Mouse (Mus musculus) stomach, embryonic 16.5 days (tissue): ENCODE results near the gene Jam3. TPM values are rescaled to one million over a fixed set of nuclear protein-coding genes. Genes with fewer than 3 reads are reported as not detected.

Source experiments
- ATAC-seq: fragments of 200-750 bp; cut with Nextera tagmentation; 2 replicates; pipeline ENCODE4 v1.8.0; 2017; ENCODE audit warnings: moderate number of reproducible peaks, moderate TSS enrichment; ENCODE audit not compliant: insufficient read depth, low FRiP score
- H3K27ac ChIP-seq: fragments of 300-500 bp; sonication (generic); 2 replicates; pipeline ENCODE4 v1.5.1; 2014; ENCODE audit warnings: low read length
- H3K27me3 ChIP-seq: fragments of 300-500 bp; sonication (generic); 2 replicates; pipeline ENCODE4 v1.6.1; 2014; ENCODE audit warnings: low read length, control low read depth, mixed read lengths; ENCODE audit not compliant: control insufficient read depth, insufficient read depth
- H3K36me3 ChIP-seq: fragments of 300-500 bp; sonication (generic); 2 replicates; pipeline ENCODE4 v1.6.1; 2014; ENCODE audit warnings: low read length; ENCODE audit not compliant: control insufficient read depth, insufficient read depth
- H3K4me1 ChIP-seq: fragments of 300-500 bp; sonication (generic); 2 replicates; pipeline ENCODE4 v1.6.1; 2014; ENCODE audit warnings: low read length, control low read depth, mixed read lengths; ENCODE audit not compliant: control insufficient read depth, insufficient read depth
- H3K4me2 ChIP-seq: fragments of 300-500 bp; sonication (generic); 2 replicates; pipeline ENCODE4 v1.6.1; 2014; ENCODE audit warnings: low read depth, low read length, mixed read lengths
- H3K4me3 ChIP-seq: fragments of 300-500 bp; sonication (generic); replicated peaks from 2 replicates; pipeline ENCODE4 v1.5.1; 2014; ENCODE audit warnings: mild to moderate bottlenecking, low read length
- H3K9ac ChIP-seq: fragments of 300-500 bp; sonication (generic); 2 replicates; pipeline ENCODE4 v1.6.1; 2014; ENCODE audit warnings: low read length
- H3K9me3 ChIP-seq: fragments of 300-500 bp; sonication (generic); replicated peaks from 2 replicates; pipeline ENCODE4 v1.6.1; 2016; ENCODE audit warnings: low read length, control low read depth; ENCODE audit not compliant: control insufficient read depth
- WGBS: fragments of 180-500 bp; shearing (Covaris S2); extraction: QIAGEN DNeasy Blood & Tissue Kit; methylation state at CpG from one replicate; pipeline ENCODE4 v1.1.7; 2014; 5-methylcytosine and 5-hydroxymethylcytosine counted together
- polyA plus RNA-seq: library from polyadenylated mRNA; unstranded; fragments of >200 nt; fragmentation: Nextera tagmentation; extraction: Ambion mirVana; gene quantifications from 2 replicates; pipeline ENCODE4 v1.2.1, GENCODE M21; 2015

Gene Jam3
- polyA plus RNA-seq, 1 experiment from 2014 or later = 59.6 TPM

- Histone ChIP-seq H3K36me3 (no peaks in the 10 kb centered on the region), H3K4me3 (no peak overlapping the region), H3K27me3 (no peaks in the 10 kb centered on the region), H3K4me1 (peaks cover 19% of the 10 kb centered on the region; the same call in 1 of the 2 replicates), H3K4me2 (no peak overlapping the region), H3K27ac (no peak overlapping the region), H3K9ac (no peak overlapping the region), H3K9me3 (no peaks in the 10 kb centered on the region)
- 71% methylated on average over 8 of the region's 8 CpGs for WGBS
- no peak for ATAC-seq
These were observed 35.2 kb upstream of the Jam3 start for GRCm38 (mm10) chr9:27190461-27190860.

- Histone ChIP-seq H3K27me3 (no peaks in the 10 kb centered on the region), H3K9ac (no peak overlapping the region), H3K4me1 (peaks cover 19% of the 10 kb centered on the region; the same call in 1 of the 2 replicates), H3K4me3 (no peak overlapping the region), H3K4me2 (no peak overlapping the region), H3K27ac (no peak overlapping the region), H3K36me3 (no peaks in the 10 kb centered on the region), H3K9me3 (no peaks in the 10 kb centered on the region)
- 39% methylated on average over 2 of the region's 2 CpGs for WGBS
- no peak for ATAC-seq
These were observed 34.1 kb upstream of the Jam3 start for GRCm38 (mm10) chr9:27189306-27189705.

- Histone ChIP-seq H3K9me3 (no peaks in the 10 kb centered on the region), H3K4me3 (no peak overlapping the region), H3K9ac (no peak overlapping the region), H3K4me1 (peaks cover 19% of the 10 kb centered on the region; the same call in 1 of the 2 replicates), H3K4me2 (no peak overlapping the region), H3K36me3 (no peaks in the 10 kb centered on the region), H3K27ac (no peak overlapping the region), H3K27me3 (no peaks in the 10 kb centered on the region)
- WGBS = 70% methylated on average over 7 of the region's 7 CpGs
- no peak for ATAC-seq
These were observed 33.5 kb upstream of the Jam3 start for GRCm38 (mm10) chr9:27188677-27189241.

- Histone ChIP-seq H3K4me1 (no peaks in the 10 kb centered on the region; the same call in 1 of the 2 replicates), H3K27ac (no peak overlapping the region), H3K9ac (no peak overlapping the region), H3K9me3 (no peaks in the 10 kb centered on the region), H3K4me2 (no peak overlapping the region), H3K27me3 (no peaks in the 10 kb centered on the region), H3K36me3 (no peaks in the 10 kb centered on the region), H3K4me3 (no peak overlapping the region)
- ATAC-seq = no peak
These were observed 30.6 kb upstream of the Jam3 start for GRCm38 (mm10) chr9:27185820-27186219.

- Histone ChIP-seq H3K36me3 (no peaks in the 10 kb centered on the region), H3K4me3 (no peak overlapping the region), H3K27ac (no peak overlapping the region), H3K4me1 (no peaks in the 10 kb centered on the region), H3K9me3 (no peaks in the 10 kb centered on the region), H3K27me3 (no peaks in the 10 kb centered on the region; the same call in 1 of the 2 replicates), H3K9ac (no peak overlapping the region), H3K4me2 (no peak overlapping the region)
- WGBS = 77% methylated on average over 5 of the region's 5 CpGs
- ATAC-seq = no peak
These were observed 26.9 kb upstream of the Jam3 start for GRCm38 (mm10) chr9:27182087-27182486.

GRCm38 (mm10) chr9:27180492-27180891 lies 25.3 kb upstream of the Jam3 start:
- no peaks in the 10 kb centered on the region for H3K9me3 ChIP-seq
- no peaks in the 10 kb centered on the region for H3K4me1 ChIP-seq
- H3K4me3 ChIP-seq = no peak overlapping the region
- no peak; the same call in 1 of the 2 replicates for ATAC-seq
- H3K4me2 ChIP-seq = no peak overlapping the region
- H3K27ac ChIP-seq = no peak overlapping the region
- no peak overlapping the region for H3K9ac ChIP-seq
- no peaks in the 10 kb centered on the region for H3K36me3 ChIP-seq
- no peaks in the 10 kb centered on the region; the same call in 1 of the 2 replicates for H3K27me3 ChIP-seq
- WGBS = 45% methylated on average over 3 of the region's 3 CpGs

GRCm38 (mm10) chr9:27178935-27179334 lies 23.7 kb upstream of the Jam3 start:
- no peaks in the 10 kb centered on the region; the same call in 1 of the 2 replicates for H3K27me3 ChIP-seq
- H3K27ac ChIP-seq = no peak overlapping the region
- H3K4me2 ChIP-seq = no peak overlapping the region
- H3K36me3 ChIP-seq = no peaks in the 10 kb centered on the region
- ATAC-seq = no peak
- H3K9me3 ChIP-seq = no peaks in the 10 kb centered on the region
- 59% methylated on average over 4 of the region's 4 CpGs for WGBS
- H3K4me3 ChIP-seq = no peak overlapping the region
- H3K9ac ChIP-seq = no peak overlapping the region
- no peaks in the 10 kb centered on the region for H3K4me1 ChIP-seq

- H3K4me2 ChIP-seq = no peak overlapping the region
- H3K27ac ChIP-seq = no peak overlapping the region
- H3K27me3 ChIP-seq = no peaks in the 10 kb centered on the region; the same call in 1 of the 2 replicates
- H3K4me1 ChIP-seq = no peaks in the 10 kb centered on the region
- 3% methylated on average over 2 of the region's 2 CpGs for WGBS
- peak; percentile 59; the same call in 1 of the 2 replicates for ATAC-seq
- H3K9ac ChIP-seq = no peak overlapping the region; the same call in 1 of the 2 replicates
- no peaks in the 10 kb centered on the region for H3K9me3 ChIP-seq
- no peak overlapping the region for H3K4me3 ChIP-seq
- no peaks in the 10 kb centered on the region for H3K36me3 ChIP-seq
These were observed 20.9 kb upstream of the Jam3 start for GRCm38 (mm10) chr9:27176154-27176553.

GRCm38 (mm10) chr9:27175682-27176081 lies 20.5 kb upstream of the Jam3 start:
- WGBS = 85% methylated on average over 6 of the region's 6 CpGs
- Histone ChIP-seq H3K27me3 (no peaks in the 10 kb centered on the region; the same call in 1 of the 2 replicates), H3K9me3 (no peaks in the 10 kb centered on the region), H3K27ac (no peak overlapping the region), H3K9ac (no peak overlapping the region; the same call in 1 of the 2 replicates), H3K4me3 (no peak overlapping the region), H3K4me1 (no peaks in the 10 kb centered on the region), H3K36me3 (no peaks in the 10 kb centered on the region), H3K4me2 (no peak overlapping the region)
- ATAC-seq = no peak
